In the genomic region with DNA sequence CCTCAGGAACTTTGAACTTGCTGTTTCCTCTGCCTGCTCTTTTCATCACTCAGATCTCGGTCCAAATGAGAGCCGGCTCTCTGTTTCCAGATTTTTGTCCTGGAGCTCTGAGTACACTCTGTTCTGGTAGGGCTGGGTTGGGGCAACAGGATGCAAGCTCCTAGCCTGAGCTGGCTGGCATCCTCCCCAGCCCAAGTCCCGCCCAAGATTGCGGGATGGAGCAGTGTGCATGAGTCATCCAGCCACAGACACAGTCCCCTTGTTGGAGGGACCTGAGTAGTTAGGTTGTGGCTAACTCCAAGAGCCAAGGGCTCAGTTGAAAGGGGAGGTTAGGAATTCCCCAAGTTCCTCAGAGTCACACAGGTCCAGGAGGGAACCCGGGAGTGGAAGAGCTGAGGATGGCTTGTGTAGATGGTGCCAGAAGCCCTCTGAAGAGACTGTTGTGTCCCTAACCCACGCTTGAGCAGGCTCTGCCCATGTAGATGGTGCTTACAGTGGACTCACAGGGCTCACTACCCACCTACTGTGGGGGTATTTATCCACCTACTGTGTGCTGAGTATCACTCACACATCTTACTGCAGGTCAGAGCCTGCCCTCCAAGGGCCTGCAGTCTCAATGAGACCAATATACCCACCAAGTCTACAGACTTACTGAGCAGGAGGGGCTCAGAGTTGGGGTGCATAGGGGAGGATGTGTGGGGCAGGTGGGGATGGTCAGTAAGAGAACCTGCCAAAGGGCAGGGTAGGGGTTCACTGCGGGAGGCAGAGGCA, we compare ENCODE assay signal across 10 mouse cellular contexts. TPM values are rescaled to one million over a fixed set of nuclear protein-coding genes. Genes with fewer than 3 reads are reported as not detected.
DNase-seq lines count a peak whose midpoint lies in the region; ATAC-seq and TF ChIP-seq lines count a peak whose summit lies in the region.
"Had no signal": no experiment of that assay in that cellular context is flagged by ENCODE, and none has a peak within 500 bp of the region (broad histone marks: within the 10 kb centered on the region; RNA-seq: fewer than 3 reads in every experiment).

No protein-coding gene starts in this region.

- H3K36me3 ChIP-seq in thymus, adult 2 months (ENCODE audit: control insufficient read depth, insufficient read depth, low read length): no peaks in the 10 kb centered on the region
- no peaks in the 10 kb centered on the region for H3K36me3 ChIP-seq in hindbrain, embryonic 14.5 days (replicated peaks; ENCODE audit: control insufficient read depth, insufficient read depth)
- H3K36me3 ChIP-seq: stomach, embryonic 15.5 days had no signal

- WGBS in thymus, adult 2 months: 41% methylated on average over 7 of the region's 7 CpGs
- 85% methylated on average over 7 of the region's 7 CpGs for WGBS in hindbrain, embryonic 14.5 days

- H3K9ac ChIP-seq in hindbrain, embryonic 14.5 days: no peak overlapping the region
- H3K9ac ChIP-seq: liver, embryonic 14.5 days; stomach, embryonic 15.5 days had no signal

- H3K4me3 ChIP-seq in thymus, adult 2 months (ENCODE audit: control insufficient read depth, insufficient read depth, low read length): no peak overlapping the region
- H3K4me3 ChIP-seq in hindbrain, embryonic 14.5 days (replicated peaks; ENCODE audit: low read length): no peak overlapping the region
- H3K4me3 ChIP-seq: stomach, embryonic 15.5 days had no signal

- no peaks in the 10 kb centered on the region for H3K27me3 ChIP-seq in thymus, adult 2 months (ENCODE audit: control insufficient read depth, insufficient read depth, low read length)
- no peaks in the 10 kb centered on the region for H3K27me3 ChIP-seq in hindbrain, embryonic 14.5 days (ENCODE audit: control insufficient read depth, insufficient read depth, low read length)
- H3K27me3 ChIP-seq: stomach, embryonic 15.5 days had no signal

- no peak for TF ChIP-seq POLR2A in thymus, adult 2 months (IDR thresholded peaks at IDR 0.05; ENCODE audit: control insufficient read depth, extremely low read depth, insufficient read depth, low read length, poor library complexity)

- H3K27ac ChIP-seq in thymus, adult 2 months (ENCODE audit: control insufficient read depth, insufficient read depth, low read length): no peak overlapping the region
- H3K27ac ChIP-seq in hindbrain, embryonic 14.5 days: no peak overlapping the region
- H3K27ac ChIP-seq: liver, embryonic 14.5 days; stomach, embryonic 15.5 days had no signal

- peak; percentile 77 to 80 for ATAC-seq in hematopoietic stem cell, adult 5-6 weeks (replicated peaks in 1 of 2; ENCODE audit: insufficient read depth in 1 of 2, low FRiP score in 2 of 2, low TSS enrichment in 1 of 2, low read depth in 1 of 2, poor library complexity in 2 of 2, severe bottlenecking in 2 of 2)
- no peak for ATAC-seq in hindbrain, embryonic 14.5 days (ENCODE audit: low FRiP score)

- TF ChIP-seq CTCF in thymus, adult 2 months (IDR thresholded peaks at IDR 0.05; ENCODE audit: borderline replicate concordance, control insufficient read depth, extremely low read depth, insufficient read depth, low read length, poor library complexity): no peak

- peaks cover 17% of the 10 kb centered on the region for H3K4me1 ChIP-seq in thymus, adult 2 months (replicated peaks; ENCODE audit: control insufficient read depth, insufficient read depth, low read length)
- no peaks in the 10 kb centered on the region for H3K4me1 ChIP-seq in hindbrain, embryonic 14.5 days (replicated peaks; ENCODE audit: control insufficient read depth, insufficient read depth, low read length)
- H3K4me1 ChIP-seq: stomach, embryonic 15.5 days had no signal

- peak; percentile 35 for DNase-seq in thymus, adult 18-20 months
- DNase-seq in thymus, adult 2 months: no peak
- peak; percentile 90 to 91 for DNase-seq in adrenal gland, postnatal 36 days
- DNase-seq in skeletal muscle tissue, adult 2 months (ENCODE audit: low read depth, low spot score): peak; percentile 89
- no peak for DNase-seq in frontal cortex, postnatal 14 days (ENCODE audit: low spot score in 2 of 2)
- DNase-seq in hindbrain, embryonic 14.5 days (ENCODE audit: low spot score): no peak
- DNase-seq in spleen, postnatal 14 days (ENCODE audit: low spot score in 2 of 2): no peak

- no peaks in the 10 kb centered on the region for H3K9me3 ChIP-seq in hindbrain, embryonic 14.5 days (ENCODE audit: control insufficient read depth, low read length)
- H3K9me3 ChIP-seq: stomach, embryonic 15.5 days had no signal

- H3K4me2 ChIP-seq in hindbrain, embryonic 14.5 days (replicated peaks): no peak overlapping the region
- H3K4me2 ChIP-seq: stomach, embryonic 15.5 days had no signal

RNA-seq across cellular contexts. Expression of a gene that starts 17.0 kb away (rescaled TPM):
- 45.1 and 56.5 TPM in 2 replicates for polyA plus RNA-seq in thymus, adult 2 months (2012; rRNA removed)
- total RNA-seq in adrenal gland, postnatal 36 days (2021): 10 to 100 TPM; 17.8 to 18.3 TPM
- 16.3 and 17.0 TPM in 2 replicates for total RNA-seq in hematopoietic stem cell, adult 5-6 weeks (2017)
- 0.39 and 0.56 TPM in 2 replicates for polyA plus RNA-seq in hindbrain, embryonic 14.5 days (2014; fragmentation: Nextera tagmentation; extraction: Ambion mirVana)

Comparison
In these comparisons a context has a peak if more than half of its experiments do, and no peak if none do; other contexts are left out.
1. DNase-seq: peak in thymus, adult 18-20 months (2 of 2), adrenal gland, postnatal 36 days (2 of 2) and skeletal muscle tissue, adult 2 months (single experiment); none in thymus, adult 2 months (single experiment), frontal cortex, postnatal 14 days (0 of 2), hindbrain, embryonic 14.5 days (single experiment) and spleen, postnatal 14 days (0 of 2).